Mouse (Mus musculus): ENCODE measurements around the gene Nup50. TPM values are rescaled to one million over a fixed set of nuclear protein-coding genes. Genes with fewer than 3 reads are reported as not detected.

Gene Nup50
- total RNA-seq, 4 experiments from 2014 or later, result 27.8 to 30.0 (median 28.9) TPM

DNA sequence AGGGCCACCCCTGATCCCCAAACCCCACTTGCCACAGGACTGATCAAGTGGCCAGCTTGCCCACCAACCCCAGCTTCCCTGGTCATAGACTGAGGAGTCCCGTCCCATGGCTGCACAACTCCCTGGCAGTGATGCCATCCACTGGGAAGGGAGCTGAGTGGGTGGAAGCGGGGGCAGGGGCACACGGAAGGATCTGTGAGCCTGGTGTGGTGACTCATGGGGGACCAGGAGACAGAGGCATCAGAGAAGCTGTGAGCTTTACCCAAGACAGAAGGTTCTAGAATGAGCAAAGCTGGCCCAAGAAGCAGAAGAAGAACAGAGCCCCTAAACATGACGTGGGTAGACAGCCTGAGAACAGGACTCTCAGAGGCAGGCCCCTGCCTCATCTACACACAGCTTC lies 26.8 kb downstream of the Nup50 start:
- peak; percentile 68 to 86 for DNase-seq (ENCODE audit: low spot score in 2 of 2)

DNA sequence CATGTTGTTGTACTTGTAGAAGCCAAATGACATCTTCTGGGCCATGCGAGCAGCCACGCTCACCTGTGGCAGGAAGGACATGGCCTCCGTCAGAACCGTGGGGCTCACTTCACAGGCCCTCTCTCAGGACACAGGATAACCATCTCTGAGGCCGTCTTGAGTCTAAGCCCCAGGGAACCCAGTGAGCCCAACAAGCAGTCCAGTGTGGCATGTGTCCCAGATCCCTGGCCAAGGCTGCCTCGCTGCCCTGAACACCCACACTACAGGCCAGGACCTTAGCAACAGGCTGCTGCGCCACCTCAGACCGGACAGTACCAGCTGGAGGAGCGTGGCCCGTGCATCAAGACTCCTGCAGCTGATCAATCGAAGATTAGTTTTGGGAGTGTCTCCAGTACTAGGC lies 30.0 kb downstream of the Nup50 start:
- DNase-seq (ENCODE audit: low spot score in 2 of 2), result no peak

DNA sequence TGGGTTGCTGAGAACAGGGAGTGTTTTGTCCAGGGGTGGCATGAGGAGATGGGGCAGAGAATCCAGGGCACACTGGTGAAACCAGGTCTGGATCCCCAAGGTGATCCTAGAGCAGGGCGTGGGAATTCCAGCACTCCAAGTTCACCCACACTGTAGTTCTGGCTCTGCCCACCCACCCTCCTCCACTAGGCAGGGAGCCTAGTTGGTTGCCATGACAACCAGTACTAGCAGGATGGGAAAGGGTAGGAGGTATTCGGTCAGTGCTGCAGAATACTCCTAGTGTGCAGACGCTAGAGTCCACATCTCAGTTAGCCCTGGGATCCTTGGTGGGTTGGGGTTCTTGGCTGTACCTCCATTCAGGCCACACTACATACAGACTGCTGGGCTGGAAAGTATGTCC lies 34.6 kb downstream of the Nup50 start:
- DNase-seq (ENCODE audit: low spot score in 2 of 2), result peak in 1 of 2 experiments; percentile 80

DNA sequence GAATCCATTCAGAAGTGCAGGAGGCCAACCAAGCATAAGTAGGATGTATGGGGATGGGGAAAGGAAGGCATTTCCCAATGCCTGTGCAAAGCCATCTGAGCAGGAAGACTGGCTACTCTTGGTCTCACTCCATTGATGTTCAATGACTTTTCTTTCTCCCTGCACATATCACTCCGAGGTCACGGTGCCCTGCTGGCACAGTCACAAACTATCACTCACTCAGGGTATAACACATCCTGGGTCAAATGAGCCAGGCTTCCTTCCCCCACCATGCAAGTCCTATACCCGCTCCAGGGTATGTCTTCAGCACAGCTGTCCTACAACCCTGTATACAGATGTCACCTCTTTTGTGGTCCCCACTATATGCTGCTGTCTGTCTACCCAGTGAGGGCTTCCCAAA lies 35.1 kb downstream of the Nup50 start:
- no peak for DNase-seq (ENCODE audit: low spot score in 2 of 2)

DNA sequence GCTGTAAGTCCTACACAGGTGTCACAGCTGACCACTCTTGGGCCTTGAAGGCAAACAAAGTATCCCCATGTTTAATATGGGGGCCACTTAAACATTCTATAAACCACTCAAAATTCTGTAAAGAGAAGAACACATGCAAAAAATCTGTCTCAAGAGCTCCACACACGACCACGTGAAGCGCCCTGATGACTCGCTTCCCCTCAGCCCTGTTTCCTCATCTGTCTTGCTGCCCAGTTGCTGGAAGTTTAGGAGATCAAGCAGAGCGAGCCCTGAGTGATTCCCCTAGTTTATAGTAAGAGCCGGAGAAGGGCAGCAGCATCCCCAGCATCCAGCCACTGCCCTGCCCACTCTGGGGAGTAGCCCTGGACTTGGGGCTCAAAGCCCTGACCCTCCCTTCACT lies 36.7 kb downstream of the Nup50 start:
- DNase-seq (ENCODE audit: low spot score in 2 of 2), result no peak

DNA sequence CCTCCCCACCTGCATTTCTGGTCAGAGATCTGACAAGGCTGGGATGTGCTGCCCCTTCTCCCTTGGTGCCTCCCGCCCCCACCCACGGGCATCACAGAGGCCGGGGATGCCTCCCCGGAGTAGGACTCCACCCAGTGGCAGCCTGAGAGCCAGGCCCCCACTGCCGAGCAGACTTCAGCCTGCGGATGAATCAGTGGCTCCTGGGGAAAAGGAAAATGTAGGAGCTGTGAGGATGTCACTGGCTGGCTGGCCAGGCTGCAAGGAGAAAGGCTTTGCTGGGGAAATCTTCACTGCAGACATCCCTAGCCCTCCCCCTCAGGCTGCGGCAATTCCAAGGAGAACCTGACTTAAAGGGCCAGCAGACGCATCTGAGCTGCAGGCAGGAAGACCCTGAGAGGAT lies 37.5 kb downstream of the Nup50 start:
- peak in 1 of 2 experiments; percentile 80 for DNase-seq (ENCODE audit: low spot score in 2 of 2)

DNA sequence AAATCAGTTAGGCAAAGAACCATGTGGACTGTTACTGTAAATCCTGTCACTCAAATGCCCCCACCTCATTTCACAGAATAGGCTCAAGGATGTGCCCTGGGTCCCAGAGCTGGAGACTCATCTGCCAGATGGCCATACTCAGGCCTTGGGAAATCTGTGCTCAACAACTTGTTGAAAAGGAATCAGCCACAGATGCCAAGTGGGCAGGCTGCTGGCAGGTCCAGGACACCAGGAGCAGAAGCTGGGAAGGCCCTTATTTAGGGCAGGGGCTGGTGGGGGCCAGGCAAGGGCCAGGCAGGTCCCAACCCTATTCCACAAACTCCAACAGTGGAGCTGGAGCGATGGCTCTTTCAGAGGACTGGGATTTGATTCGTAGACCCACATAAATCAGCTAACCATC lies 39.3 kb downstream of the Nup50 start:
- DNase-seq (ENCODE audit: low spot score in 2 of 2), result no peak

DNA sequence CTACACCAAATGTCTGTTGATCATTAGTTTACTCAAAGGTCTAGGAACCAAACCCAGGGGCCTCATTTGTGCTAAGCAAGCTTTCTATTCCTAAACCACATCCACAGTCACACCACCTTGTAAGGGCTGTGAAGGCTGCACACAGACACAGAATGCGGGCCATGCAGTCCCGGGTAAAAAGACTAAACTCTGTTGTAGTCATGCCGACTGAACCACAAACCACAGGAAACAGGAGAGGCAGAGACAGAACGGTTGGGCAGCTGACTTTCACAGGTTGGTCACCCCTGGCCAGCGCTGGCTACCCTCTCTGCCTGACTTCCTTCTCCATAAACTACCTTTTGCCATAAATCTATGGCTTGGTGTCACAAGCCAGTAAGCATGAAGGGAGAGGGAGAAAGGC lies 41.6 kb downstream of the Nup50 start:
- no peak for DNase-seq (ENCODE audit: low spot score in 2 of 2)

DNA sequence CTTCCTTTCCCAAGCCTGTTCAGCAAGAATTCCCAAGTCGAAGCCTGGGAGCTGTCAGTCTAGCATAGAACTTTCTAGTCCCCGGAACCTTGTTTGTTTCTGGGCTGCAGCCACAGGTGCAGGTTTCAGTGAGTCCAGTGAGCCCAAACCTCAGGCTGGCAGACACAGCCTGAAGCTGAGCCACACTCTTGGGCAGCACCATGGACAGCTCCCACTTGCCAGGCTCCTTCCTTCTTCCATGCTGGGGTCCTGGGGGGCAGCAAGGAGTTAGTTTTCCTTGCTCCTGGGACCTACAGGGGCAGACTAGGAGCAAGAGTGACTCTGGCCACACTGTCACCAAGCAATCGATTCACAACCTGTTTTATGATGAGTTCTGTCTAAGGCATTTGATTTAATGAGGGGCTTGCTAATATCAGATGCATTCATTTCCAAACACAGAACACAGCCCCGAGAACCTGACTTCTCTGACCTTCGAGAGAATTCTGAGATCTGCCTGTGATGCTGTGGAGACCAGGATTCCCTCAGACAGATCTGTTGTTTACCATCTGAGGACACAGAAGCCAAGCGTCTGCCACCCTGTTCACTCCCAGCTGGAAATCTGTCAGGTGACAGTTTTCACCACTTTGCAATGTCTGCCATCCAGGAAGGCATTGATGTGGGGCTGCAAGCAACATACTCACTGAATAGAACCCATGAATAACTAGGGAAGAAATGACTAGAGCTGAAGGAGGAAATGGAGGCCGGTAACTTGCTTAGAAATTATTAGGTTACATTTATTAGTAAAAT lies 42.6 kb downstream of the Nup50 start:
- DNase-seq (ENCODE audit: low spot score in 2 of 2), result no peak

DNA sequence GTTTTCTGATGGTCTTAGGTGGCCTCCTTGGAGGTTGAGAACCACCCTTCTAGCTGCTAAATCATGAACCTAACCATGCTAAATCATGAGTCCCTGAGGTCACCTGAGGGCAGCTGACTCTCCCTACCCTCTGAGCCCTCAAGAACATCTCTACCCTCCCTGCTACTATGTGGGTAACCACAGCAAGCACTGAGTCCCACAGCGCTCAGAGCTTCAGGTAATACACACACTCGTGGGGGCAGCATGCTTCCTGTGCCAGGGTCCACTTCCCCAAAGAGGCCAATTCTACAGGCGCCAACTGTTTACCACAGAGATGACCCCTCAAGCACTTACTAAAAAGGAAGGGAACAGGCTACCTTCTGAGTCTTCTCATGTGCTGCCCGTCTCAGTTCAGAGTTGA lies 45.3 kb downstream of the Nup50 start:
- no peak for DNase-seq (ENCODE audit: low spot score in 2 of 2)

DNA sequence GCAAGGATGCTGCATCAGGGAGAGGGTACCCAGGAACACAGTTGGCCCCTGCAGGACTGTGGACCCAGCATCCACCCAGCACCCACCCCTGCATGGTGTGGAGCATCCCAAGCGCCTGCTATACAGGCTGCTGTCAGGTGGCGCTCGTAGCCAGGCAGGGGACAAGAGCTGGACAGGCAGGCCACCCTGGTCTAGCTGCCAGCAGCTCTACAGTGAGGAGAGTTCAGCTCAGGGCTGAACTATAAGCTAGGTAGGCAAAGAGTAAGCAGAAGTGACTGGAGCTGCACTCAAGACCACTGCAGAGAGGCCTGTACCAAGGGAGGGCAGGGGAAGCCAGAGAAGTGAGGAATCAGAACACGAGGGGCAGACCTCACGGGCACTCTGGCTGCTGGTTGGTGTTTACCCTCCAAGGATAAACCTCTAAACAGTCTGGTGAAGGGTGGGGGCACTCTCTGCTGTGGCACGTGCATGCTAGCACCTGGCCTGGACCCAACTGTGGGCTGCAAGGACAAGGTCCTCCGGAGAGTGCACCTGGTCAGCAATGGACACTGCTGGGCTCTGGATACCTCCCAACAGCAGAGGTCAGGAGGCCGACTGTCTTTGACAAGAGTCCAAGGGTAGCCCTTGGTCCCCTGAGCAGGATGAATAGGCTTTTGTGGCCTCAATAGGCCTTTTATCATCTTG lies 49.8 kb downstream of the Nup50 start:
- peak in 1 of 2 experiments; percentile 70 for DNase-seq (ENCODE audit: low spot score in 2 of 2)

DNA sequence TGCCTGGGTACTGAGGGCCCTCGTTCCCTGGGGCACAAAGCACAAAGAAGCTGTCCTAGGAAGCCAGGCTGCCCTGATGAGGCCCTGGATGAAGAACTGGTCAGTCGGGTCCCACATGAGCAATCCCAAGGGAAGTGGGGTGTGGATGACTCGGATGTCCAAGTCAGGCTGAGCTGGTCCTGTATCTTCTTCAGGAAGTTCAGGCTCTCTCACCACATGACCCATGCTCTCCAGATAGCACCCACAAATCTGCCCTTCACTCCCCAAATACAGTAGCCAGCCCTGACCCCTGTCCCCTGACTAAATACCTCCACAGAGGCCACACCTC lies 50.3 kb downstream of the Nup50 start:
- no peak for DNase-seq (ENCODE audit: low spot score in 2 of 2)

DNA sequence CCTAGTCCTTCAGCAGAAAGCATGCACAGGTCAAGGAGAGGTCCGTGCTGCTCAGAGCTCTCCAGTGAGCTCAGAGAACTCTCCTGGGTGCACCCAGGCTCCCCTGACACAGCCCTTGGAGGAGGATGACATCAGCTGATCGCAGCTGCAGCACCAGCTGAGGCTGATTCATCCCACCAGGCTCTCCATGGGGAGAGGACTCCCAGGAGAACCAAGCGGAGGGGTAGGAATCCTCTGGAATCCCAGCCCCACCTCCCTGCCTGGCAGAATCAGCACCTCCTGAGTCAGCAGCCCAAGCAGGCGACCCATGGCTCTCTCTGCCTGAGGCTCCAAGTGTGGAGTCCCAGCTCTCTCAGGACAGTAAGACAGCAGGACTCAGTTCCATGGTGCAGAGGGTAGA lies 52.5 kb downstream of the Nup50 start:
- DNase-seq (ENCODE audit: low spot score in 2 of 2), result peak; percentile 58 to 85

DNA sequence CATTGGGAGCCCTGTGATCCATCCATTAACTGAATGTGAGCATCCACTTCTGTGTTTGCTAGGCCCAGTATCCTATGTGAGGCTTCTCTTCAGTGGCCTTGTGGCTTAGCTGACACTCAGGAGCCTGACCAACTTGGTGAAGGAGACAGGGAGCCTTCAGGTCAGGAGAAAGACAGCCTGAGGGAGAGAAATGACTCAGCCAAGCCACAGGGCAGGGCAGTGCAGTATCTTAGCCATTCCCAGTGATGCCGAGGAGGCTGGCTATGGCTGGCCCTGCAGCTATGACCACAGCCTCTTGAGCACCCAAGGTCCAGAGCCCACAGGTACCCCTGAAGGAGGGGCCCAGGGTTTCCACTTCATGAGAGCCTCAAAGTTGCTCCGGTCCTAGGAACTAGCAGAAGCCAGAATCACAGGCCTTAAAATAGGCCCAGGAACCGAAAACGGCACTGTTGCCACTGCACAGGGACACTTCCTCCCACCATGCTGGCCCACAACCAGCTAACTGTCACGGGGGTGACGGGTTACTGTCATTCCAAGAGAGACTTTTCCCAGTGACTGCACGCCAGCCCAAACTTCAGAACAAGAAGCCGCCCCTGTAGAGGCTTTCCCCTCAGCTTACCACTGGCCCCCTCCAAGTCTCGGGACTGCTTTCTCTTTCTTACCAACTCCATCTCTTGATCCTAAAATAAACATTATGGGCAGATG lies 58.5 kb downstream of the Nup50 start:
- no peak for DNase-seq (ENCODE audit: low spot score in 2 of 2)

DNA sequence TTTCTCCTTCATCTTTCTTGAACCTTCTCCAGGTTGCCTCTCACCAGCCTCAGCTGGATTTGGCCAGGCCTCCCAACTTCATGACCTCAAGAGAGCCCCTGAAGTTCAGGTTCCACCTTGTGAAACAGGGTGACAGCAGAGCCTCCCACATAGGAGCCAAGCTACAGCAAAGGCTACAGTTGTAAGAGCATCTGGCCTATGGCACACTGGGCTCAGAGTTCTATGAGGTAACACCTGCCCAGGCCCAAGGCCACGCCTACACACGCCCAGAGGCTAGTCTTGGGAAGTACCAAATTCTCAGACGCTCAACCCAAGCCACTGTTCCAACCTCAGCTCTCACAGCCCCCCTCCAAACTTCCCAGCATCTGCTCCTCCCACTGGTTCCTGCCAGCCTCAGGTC lies 59.7 kb downstream of the Nup50 start:
- DNase-seq (ENCODE audit: low spot score in 2 of 2), result no peak

DNA sequence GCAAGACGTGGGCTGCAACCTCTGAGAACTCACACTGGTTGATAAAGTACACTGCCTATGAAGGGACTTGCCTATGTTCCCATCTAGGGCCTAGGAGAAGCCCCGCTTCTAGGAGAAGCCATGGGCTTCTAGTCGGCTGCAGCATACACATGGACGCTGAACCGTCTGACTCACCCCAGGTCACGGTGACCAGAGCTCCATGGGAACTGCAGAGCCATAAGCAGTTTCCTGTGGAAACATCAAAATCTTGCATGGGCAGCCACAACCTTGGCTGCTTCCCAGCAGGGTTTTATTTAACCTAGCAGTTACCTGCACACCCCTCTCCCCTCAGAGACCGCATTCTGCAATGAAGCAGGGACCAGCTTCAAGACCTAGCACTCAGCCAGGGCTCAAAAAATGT lies 60.5 kb downstream of the Nup50 start:
- DNase-seq (ENCODE audit: low spot score in 2 of 2), result no peak

DNA sequence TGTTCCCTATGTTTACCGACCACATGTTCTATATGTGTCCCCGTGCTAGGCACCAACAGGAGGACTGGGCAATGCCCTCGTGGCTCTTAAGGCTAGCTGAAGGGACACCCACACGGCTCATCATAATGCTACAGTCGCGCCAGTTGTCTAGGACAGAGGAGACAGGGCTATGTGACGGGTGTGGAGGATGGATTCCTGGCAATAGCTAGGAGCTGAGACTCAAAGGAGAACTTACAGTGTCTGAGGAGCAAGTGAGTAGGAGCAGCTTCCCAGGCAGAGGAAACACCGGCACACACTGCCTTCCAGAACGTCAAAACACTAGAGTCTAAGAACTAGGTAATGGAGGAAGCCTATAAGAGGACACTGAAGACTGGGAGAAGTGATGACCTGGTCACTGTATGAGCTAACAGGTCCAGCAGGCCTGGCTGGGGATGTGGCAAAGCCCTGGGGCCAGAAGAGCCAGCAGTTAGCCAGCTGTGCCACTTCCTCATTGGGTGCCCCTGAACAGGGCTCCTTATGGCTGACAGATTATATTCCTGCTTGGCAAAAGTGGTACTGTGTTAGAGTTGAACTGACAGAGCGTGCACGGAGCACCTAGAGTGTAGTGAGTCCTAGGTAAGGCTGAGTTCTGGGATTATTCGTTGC lies 62.4 kb downstream of the Nup50 start:
- DNase-seq (ENCODE audit: low spot score in 2 of 2), result no peak

DNA sequence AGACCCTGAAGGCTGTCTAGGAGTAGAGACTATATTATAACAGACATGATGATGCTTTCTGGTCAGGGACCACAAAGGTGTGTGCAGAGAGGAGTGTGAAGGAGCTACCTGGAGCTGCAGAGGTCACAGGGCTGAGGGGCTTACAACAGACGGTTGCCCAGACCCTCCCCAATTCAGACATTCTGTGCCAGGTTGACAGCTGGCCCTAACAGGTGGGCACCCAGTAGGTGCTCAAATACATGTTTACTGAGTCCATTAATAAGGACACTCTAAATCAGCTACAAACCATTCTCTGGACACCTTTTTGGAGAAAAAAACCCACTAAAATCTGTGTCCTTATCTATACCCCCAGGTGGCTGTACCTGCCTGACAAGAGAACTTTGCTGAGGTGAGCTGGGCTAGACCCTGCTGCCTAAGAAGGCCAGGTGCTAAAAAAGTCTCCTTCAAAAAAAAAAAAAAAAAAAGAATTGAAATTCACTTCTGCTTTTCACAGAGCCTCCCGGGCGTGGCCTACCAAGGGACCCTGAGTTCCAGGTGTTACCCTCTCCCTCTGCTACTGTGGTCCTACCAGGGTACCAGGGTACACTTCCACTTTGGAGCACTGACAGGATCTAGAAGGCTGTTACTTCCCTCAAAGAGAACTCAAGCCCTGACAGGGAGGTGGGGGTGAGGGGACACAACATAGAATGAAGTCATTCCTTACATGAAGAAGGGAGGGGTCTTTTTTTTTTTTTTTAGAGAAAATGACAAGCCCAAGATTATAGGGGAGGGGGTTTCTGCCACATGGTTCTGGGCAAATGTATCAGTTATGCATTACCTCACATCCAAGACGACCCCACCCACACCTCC lies 63.2 kb downstream of the Nup50 start:
- no peak for DNase-seq (ENCODE audit: low spot score in 2 of 2)

DNA sequence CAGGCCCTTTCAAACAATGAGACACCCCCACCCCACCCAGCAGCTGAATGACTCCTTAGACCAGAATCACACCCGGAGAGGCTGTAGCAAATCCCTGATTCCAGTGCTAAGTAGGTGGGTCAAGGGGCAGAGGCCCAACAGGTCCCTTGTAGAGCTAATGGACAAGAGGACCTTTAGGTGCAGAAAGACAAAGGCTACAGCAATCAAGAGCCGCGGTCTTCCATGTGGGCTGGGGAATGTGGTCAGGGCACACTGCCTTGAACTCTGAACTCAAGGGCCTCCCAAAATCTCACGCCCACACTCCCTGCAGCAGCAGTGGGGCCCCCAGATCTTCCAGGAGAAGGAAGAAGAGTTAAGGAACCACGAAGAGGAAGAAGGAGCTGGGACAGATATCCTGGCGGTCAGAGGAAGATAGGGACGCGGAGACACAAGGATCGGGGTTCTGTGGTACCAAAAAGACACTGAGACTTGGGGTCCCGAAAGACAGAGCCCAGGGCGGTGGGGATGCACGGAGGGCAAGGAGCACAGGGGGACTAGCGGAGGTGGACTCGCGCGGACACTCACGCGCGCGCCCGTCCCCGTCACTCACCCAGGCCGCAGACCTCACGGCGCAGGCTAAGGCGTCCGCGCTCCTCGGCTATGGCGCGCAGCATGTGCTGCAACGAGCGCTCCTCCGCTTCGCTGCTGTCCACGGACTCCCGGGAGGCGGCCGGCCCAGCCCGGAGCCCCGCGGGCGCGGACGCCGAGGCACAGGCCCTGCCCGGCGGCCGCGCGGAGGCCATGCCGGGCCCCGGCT lies 64.0 kb downstream of the Nup50 start:
- no peak for DNase-seq (ENCODE audit: low spot score in 2 of 2)

Data from left cerebral cortex, adult 8-10 months (tissue).